Mouse (Mus musculus) heart, embryonic 11.5 days (tissue): Measurements from ENCODE around the gene Nudt16. TPM values are rescaled to one million over a fixed set of nuclear protein-coding genes. Genes with fewer than 3 reads are reported as not detected.
A peak's percentile ranks its signal among the peaks of the same experiment; 100 is the strongest.
"Not testable (repeated sequence)": the region's sequence is repeated elsewhere in the genome, so short reads cannot be mapped to it uniquely, and the experiment has no call there.

Experiments used
- ATAC-seq: fragments of 200-750 bp; cut with Nextera tagmentation; replicated peaks from 2 replicates; pipeline ENCODE4 v1.8.0; 2017; ENCODE audit warnings: moderate library complexity; ENCODE audit not compliant: insufficient number of reproducible peaks, low FRiP score, low TSS enrichment
- H3K27ac ChIP-seq: fragments of 300-500 bp; sonication (generic); 2 replicates; pipeline ENCODE4 v1.5.1; 2014; ENCODE audit warnings: mild to moderate bottlenecking, low read depth, low read length
- H3K27me3 ChIP-seq: fragments of 300-500 bp; sonication (generic); 2 replicates; pipeline ENCODE4 v1.6.1; 2014; ENCODE audit warnings: mild to moderate bottlenecking, low read length, mixed read lengths; ENCODE audit not compliant: control insufficient read depth, insufficient read depth
- H3K36me3 ChIP-seq: fragments of 300-500 bp; sonication (generic); 2 replicates; pipeline ENCODE4 v1.6.1; 2014; ENCODE audit warnings: mild to moderate bottlenecking, low read length, moderate library complexity, mixed read lengths; ENCODE audit not compliant: control insufficient read depth, insufficient read depth
- H3K4me1 ChIP-seq: fragments of 300-500 bp; sonication (generic); 2 replicates; pipeline ENCODE4 v1.6.1; 2014; ENCODE audit warnings: low read length; ENCODE audit not compliant: control insufficient read depth, insufficient read depth
- H3K4me2 ChIP-seq: fragments of 300-500 bp; sonication (generic); 2 replicates; pipeline ENCODE4 v1.6.1; 2014; ENCODE audit warnings: mild to moderate bottlenecking, moderate library complexity
- H3K4me3 ChIP-seq: fragments of 300-500 bp; sonication (generic); 2 replicates; pipeline ENCODE4 v1.5.1; 2014; ENCODE audit warnings: low read depth, low read length
- H3K9ac ChIP-seq: fragments of 300-500 bp; sonication (generic); 2 replicates; pipeline ENCODE4 v1.6.1; 2014; ENCODE audit warnings: mild to moderate bottlenecking, low read depth, low read length, moderate library complexity
- H3K9me3 ChIP-seq: fragments of 300-500 bp; sonication (generic); replicated peaks from 2 replicates; pipeline ENCODE4 v1.6.1; 2016; ENCODE audit warnings: low read length; ENCODE audit not compliant: control insufficient read depth
- WGBS: fragments of 180-500 bp; shearing (Covaris S2); extraction: QIAGEN DNeasy Blood & Tissue Kit; methylation state at CpG from one replicate; pipeline ENCODE4 v1.1.7; 2014; ENCODE audit not compliant: insufficient replicate concordance; 5-methylcytosine and 5-hydroxymethylcytosine counted together
- polyA plus RNA-seq: library from polyadenylated mRNA; unstranded; fragments of >200 nt; fragmentation: Nextera tagmentation; extraction: Ambion mirVana; gene quantifications from 2 replicates; pipeline ENCODE4 v1.2.1, GENCODE M21; 2014

Gene Nudt16
- polyA plus RNA-seq = 9.6 and 9.7 TPM in 2 replicates

DNA sequence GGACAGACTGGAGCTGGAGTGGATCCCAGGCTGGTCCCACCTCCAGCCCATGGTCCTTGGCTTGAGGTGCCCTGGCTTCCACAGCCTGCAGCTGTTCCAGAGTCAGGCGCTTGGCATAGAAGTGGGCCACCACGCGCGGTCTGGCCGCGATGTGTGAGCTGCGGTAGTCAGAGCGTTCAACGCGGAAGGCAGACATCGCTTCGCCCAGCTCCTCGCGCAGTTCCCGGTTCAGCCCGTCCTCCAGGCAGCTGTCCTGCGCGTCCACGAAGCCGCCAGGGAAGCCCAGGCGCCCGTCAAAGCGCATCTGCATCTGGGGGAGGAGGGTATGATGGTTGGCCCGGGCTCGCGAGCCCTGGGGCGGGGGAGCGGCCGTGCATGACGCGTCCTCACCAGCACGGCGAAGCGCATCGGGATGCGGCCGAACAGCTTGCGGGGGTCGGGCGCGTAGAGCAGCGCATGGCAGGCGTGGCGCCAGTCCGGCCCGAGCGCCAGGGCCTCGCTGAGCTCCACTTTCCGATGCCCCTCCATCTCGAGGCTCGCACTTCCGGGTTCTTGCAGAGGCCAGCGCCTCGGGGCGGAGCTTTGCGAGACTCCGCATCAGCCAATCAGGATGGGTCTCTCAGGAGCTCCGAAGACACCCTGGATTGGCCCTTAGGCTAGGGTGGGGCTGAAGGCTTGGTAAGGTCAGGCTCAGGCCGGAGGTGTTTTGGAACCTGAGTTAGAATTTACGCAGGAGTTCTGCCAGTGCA, at the start of gene Nudt16:
Gene Nudt16, minus strand, starts transcription at position 572 of the 749 bp plus-strand sequence.
- under 1% methylated on average over 59 of the region's 60 CpGs for WGBS
- H3K4me2 ChIP-seq = peak within 1 kb of the TSS; percentile 95
- H3K36me3 ChIP-seq = no peaks in the 10 kb centered on the region
- peak within 1 kb of the TSS; percentile 82 for H3K9ac ChIP-seq
- peak within 1 kb of the TSS; percentile 74 for H3K4me3 ChIP-seq
- no peaks in the 10 kb centered on the region for H3K9me3 ChIP-seq
- no peaks in the 10 kb centered on the region for H3K27me3 ChIP-seq
- peak; percentile 99 for ATAC-seq
- H3K4me1 ChIP-seq = 0 out of 2 replicates have a peak, but pooled peaks cover 4% of the 10 kb centered on the region
- H3K27ac ChIP-seq = peak within 1 kb of the TSS; percentile 3; the same call in 1 of the 2 replicates

DNA sequence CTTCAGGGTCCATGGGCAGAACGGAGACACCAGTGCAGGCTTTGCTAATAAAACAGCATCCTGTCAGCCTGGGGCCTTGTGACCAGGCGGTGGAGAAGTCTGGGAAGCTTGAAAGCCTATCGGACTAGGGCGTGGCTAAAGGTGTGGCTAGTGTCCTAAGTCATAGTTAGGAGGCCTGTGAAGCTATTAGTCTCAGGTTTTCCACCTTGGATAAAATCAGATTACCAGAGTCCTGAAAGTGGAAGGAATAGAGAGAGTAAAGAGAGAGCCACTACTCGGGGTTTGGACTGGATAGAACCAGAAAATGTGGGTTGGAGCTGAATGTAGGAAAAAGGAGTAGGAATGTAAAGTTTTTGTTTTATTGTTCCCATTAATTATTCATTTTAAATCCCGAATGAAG, 13.4 kb upstream of the Nudt16 start, which contains the start of gene 1700080E11Rik:
Gene 1700080E11Rik, minus strand, starts transcription at position 101 of the 400 bp plus-strand sequence.
- Histone ChIP-seq H3K4me3 (no peak within 1 kb of the TSS), H3K4me2 (no peak within 1 kb of the TSS), H3K27me3 (no peaks in the 10 kb centered on the region), H3K36me3 (no peaks in the 10 kb centered on the region), H3K9me3 (no peaks in the 10 kb centered on the region), H3K27ac (no peak within 1 kb of the TSS), H3K4me1 (no peaks in the 10 kb centered on the region), H3K9ac (no peak within 1 kb of the TSS)
- no peak for ATAC-seq
- WGBS = 75% methylated on average over 6 of the region's 6 CpGs

DNA sequence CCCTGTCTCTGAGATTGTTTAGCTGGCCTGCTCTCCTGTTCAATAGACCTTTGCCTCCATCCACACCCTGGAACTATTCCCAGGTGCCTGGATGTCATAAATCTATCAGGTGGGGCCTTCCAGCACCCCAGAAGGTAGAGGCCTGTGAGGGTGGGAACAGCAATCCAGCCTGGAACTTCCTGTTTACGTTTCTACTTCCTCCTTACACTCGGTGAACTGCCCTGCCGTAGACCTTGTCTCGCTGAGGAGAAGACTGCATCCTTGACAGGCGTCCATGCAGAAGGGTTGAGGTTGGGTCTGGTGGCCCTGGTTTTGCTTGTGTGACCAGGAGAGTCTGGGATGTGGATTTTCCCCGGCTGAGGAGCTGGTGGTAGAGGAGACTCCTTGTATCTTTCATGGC, 7.6 kb upstream of the Nudt16 start:
- Histone ChIP-seq H3K4me3 (no peak overlapping the region), H3K4me2 (no peak overlapping the region), H3K27me3 (no peaks in the 10 kb centered on the region), H3K4me1 (no peaks in the 10 kb centered on the region), H3K9me3 (no peaks in the 10 kb centered on the region), H3K27ac (no peak overlapping the region), H3K9ac (no peak overlapping the region), H3K36me3 (no peaks in the 10 kb centered on the region)
- ATAC-seq = no peak
- 60% methylated on average over 6 of the region's 6 CpGs for WGBS

DNA sequence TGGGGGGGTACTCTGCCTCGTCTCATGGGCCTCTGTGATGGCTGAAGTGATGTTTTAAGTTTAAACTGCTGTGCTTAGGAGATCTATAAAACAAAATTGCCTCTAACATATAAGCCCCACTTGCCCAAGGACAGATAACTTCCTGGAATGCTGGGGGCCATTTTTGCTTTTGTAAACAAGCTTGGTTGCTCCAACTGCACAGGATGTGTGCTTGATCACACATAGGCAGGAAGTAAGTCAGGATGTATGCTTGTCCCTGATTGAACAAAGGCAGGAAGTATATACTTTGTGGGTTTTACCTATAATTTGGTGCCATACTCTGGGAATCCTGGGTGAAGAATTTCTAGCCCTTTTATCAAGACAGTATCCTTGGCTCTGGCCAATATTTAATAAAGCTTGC, 4.8 kb upstream of the Nudt16 start:
- H3K27me3 ChIP-seq = no peaks in the 10 kb centered on the region
- H3K9me3 ChIP-seq = no peaks in the 10 kb centered on the region
- no peak overlapping the region for H3K4me3 ChIP-seq
- no peak for ATAC-seq
- H3K9ac ChIP-seq = no peak overlapping the region
- H3K36me3 ChIP-seq = no peaks in the 10 kb centered on the region
- H3K27ac ChIP-seq = no peak overlapping the region
- H3K4me2 ChIP-seq = no peak overlapping the region
- 36% methylated on average over 1 of the region's 1 CpGs for WGBS
- no peaks in the 10 kb centered on the region for H3K4me1 ChIP-seq

DNA sequence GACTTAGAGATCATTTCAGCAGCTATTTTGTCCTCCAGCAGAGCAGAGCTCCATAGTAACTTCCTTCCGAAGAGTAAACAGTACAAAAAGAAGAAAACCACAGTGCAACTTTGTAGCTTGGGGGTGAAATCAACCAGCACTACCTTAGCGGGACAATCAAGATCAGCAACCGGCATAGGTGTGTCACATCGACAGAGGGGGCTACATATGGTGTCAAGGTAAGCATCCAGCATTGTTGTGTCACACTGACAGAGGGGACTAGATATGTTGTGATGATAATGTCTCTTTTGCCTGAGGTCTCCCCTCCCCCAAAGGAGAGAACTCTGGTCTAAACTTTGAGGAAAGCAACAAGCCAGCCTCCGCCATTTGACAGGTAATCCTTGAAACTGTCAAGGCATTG, 2.9 kb upstream of the Nudt16 start:
- no peak for ATAC-seq
- no peaks in the 10 kb centered on the region for H3K36me3 ChIP-seq
- H3K4me2 ChIP-seq = no peak overlapping the region
- H3K9ac ChIP-seq = no peak overlapping the region
- no peak overlapping the region for H3K27ac ChIP-seq
- H3K4me1 ChIP-seq = 0 out of 2 replicates have a peak, but pooled peaks cover 4% of the 10 kb centered on the region
- 77% methylated on average over 5 of the region's 5 CpGs for WGBS
- no peaks in the 10 kb centered on the region for H3K9me3 ChIP-seq
- H3K27me3 ChIP-seq = no peaks in the 10 kb centered on the region
- no peak overlapping the region for H3K4me3 ChIP-seq

DNA sequence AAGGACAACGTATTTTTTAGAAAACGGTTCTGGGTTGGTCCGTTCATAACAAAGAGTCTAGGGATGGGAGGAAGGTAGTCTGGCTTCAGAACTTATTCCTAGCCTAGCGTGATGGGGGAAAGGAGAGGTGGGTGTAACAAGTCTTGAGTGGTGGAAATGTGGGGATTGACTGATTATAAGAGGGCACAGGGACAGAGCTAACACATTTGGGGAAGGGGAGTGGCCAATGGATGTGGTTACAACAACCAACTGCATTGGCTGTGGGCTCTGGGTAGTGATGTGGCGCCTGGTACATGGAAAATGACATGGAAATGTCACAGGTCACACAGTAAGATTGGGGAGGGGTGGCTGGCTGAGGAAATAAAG, 361 bp upstream of the Nudt16 start:
- H3K27me3 ChIP-seq = no peaks in the 10 kb centered on the region
- H3K9ac ChIP-seq = no peak overlapping the region
- WGBS = 26% methylated on average over 5 of the region's 5 CpGs
- peak overlapping the region; percentile 74 for H3K4me3 ChIP-seq
- H3K4me2 ChIP-seq = peak overlapping the region; percentile 95
- ATAC-seq = peak; percentile 6; the same call in 1 of the 2 replicates
- H3K27ac ChIP-seq = no peak overlapping the region
- no peaks in the 10 kb centered on the region for H3K36me3 ChIP-seq
- no peaks in the 10 kb centered on the region for H3K9me3 ChIP-seq
- H3K4me1 ChIP-seq = 0 out of 2 replicates have a peak, but pooled peaks cover 4% of the 10 kb centered on the region

DNA sequence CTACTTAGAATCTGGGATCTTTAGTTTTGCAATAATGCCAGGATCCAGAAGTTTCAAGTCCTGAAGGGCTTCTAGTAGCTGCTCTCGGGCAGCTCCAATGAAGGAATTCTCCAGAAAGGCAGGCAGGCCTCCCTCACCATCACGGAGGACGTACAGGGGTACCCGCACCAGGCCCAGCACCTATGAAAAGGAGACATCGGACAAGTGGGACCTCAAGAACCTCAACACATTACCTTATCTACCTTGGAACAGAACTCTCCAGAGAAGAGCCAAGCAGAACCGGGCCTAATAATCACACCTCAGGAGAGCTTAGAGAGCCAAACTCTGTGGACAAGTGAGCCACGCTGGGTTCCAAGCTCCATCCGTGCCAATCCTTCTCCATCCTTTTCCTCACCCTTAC, 1.3 kb downstream of the Nudt16 start:
- H3K9ac ChIP-seq = no peak overlapping the region
- no peaks in the 10 kb centered on the region for H3K27me3 ChIP-seq
- WGBS = 87% methylated on average over 8 of the region's 8 CpGs
- no peaks in the 10 kb centered on the region for H3K36me3 ChIP-seq
- no peak for ATAC-seq
- H3K9me3 ChIP-seq = no peaks in the 10 kb centered on the region
- H3K4me2 ChIP-seq = no peak overlapping the region
- H3K27ac ChIP-seq = no peak overlapping the region
- 0 out of 2 replicates have a peak, but pooled peaks cover 4% of the 10 kb centered on the region for H3K4me1 ChIP-seq
- H3K4me3 ChIP-seq = no peak overlapping the region

DNA sequence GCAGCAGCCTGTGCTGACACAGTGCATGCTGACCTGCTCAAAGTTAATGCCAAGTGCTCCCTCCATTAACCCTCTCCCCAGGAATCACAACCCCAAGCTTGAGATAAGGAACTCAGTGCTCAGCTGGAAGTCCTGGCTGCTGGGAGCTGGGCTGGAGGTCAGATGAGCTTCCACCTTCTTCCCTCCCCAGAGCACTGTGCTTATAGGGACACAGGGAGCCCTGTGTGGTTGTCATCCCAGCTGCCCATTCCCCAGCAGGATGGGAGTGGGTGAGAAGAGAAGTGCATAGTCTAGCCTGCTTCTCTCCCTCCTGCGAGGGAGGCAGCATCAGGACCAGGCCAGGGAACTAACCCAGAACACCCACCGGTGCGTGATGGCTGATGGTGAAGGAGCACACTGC, 6.4 kb downstream of the Nudt16 start:
- H3K4me3 ChIP-seq, H3K36me3 ChIP-seq, H3K4me2 ChIP-seq, H3K27me3 ChIP-seq, H3K9me3 ChIP-seq, H3K27ac ChIP-seq, ATAC-seq, H3K4me1 ChIP-seq, H3K9ac ChIP-seq: not testable (repeated sequence)
- WGBS = 55% methylated on average over 3 of the region's 3 CpGs

DNA sequence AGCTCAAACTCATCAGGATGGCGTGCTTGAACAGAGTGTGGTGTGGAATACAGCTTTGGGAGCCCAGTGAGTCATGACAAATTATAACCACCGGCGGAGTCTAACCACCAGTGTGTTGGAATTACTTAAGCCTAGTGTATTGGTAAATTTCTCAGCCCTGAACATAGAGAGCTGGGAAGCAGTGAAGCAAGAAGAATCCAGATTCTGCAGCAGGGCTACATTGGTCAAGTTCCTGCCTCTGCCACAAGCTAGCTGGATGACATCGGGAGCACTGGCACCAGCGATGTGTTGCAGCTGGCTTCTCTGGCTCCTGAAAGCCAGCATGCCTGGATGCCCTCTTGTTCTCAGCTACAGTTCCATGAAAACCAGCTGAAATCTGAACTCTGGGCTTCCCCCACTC, 27.7 kb downstream of the Nudt16 start:
- H3K9me3 ChIP-seq = no peaks in the 10 kb centered on the region
- no peaks in the 10 kb centered on the region for H3K4me1 ChIP-seq
- no peaks in the 10 kb centered on the region for H3K36me3 ChIP-seq
- H3K9ac ChIP-seq = no peak overlapping the region
- ATAC-seq = no peak
- no peak overlapping the region for H3K4me2 ChIP-seq
- H3K4me3 ChIP-seq = no peak overlapping the region
- no peak overlapping the region for H3K27ac ChIP-seq
- H3K27me3 ChIP-seq = no peaks in the 10 kb centered on the region
- WGBS = 89% methylated on average over 5 of the region's 5 CpGs
